Mouse (Mus musculus): ENCODE data around the gene Gm20441. TPM values are rescaled to one million over a fixed set of nuclear protein-coding genes. Genes with fewer than 3 reads are reported as not detected.
A peak's percentile ranks its signal among the peaks of the same experiment; 100 is the strongest.

The Gm20441 gene
- polyA plus RNA-seq, 1 experiment, result not detected

DNA sequence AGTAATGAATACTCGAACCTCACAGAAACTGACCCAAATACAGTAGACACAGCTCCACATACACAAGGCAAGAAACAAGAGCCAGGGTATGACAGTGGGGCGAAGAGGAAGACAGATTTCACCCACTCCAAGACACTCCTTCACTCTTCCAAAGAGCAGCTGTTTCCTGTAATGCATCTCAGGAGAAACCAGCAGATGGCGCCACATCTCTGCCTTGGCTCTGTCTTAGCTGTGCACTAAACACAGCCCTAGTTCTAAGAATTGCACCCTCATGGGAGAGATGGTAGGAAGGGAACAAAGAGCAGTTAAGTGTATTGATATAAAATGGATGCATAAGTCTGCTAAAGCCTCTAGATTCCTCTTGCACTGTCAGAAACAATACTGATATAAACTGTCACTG is 36.7 kb downstream of the Gm20441 start:
- no peak overlapping the region for H3K27ac ChIP-seq (ENCODE audit: insufficient read depth, low read depth, low read length)
- WGBS, result 39% methylated on average over 3 of the region's 3 CpGs
- 0 out of 2 replicates have a peak, but pooled peaks have one; percentile 31 for TF ChIP-seq CTCF (IDR thresholded peaks at IDR 0.05; ENCODE audit: insufficient read depth, low read depth, low read length)
- no peak for TF ChIP-seq POLR2A (IDR thresholded peaks at IDR 0.05; ENCODE audit: insufficient read depth, low read depth, low read length)
- H3K4me3 ChIP-seq (ENCODE audit: insufficient read depth, low read depth, low read length), result no peak overlapping the region
- H3K4me1 ChIP-seq (ENCODE audit: control insufficient read depth, insufficient read depth, low read length), result no peaks in the 10 kb centered on the region

GRCm38 (mm10) chr10:75743369-75743768 is 37.4 kb downstream of the Gm20441 start:
- no peak overlapping the region for H3K4me3 ChIP-seq (ENCODE audit: insufficient read depth, low read depth, low read length)
- TF ChIP-seq POLR2A (IDR thresholded peaks at IDR 0.05; ENCODE audit: insufficient read depth, low read depth, low read length) (no peak), CTCF (IDR thresholded peaks at IDR 0.05; ENCODE audit: insufficient read depth, low read depth, low read length) (no peak)
- no peaks in the 10 kb centered on the region for H3K4me1 ChIP-seq (ENCODE audit: control insufficient read depth, insufficient read depth, low read length)
- WGBS, result 84% methylated on average over 12 of the region's 12 CpGs
- no peak overlapping the region for H3K27ac ChIP-seq (ENCODE audit: insufficient read depth, low read depth, low read length)

DNA sequence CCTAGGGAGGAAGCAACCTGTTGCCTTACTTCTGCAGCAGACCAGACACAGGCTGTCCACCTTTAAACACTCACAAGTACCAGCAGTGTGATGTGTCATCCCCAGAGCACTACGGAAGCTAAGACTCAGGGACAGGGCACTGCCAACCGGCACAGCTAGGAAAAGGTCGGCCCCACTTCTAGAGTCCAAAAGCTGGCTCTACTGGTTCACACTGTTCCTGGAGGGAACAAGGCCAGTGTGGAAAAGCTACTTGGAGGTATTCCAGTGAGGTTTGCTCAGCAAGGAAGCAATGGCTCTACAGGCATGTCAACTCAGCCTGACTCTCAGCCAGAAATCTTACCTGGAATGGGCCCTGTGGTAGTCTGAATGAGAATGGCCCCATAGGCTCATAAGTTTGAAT is 39.9 kb downstream of the Gm20441 start:
- no peak overlapping the region for H3K4me3 ChIP-seq (ENCODE audit: insufficient read depth, low read depth, low read length)
- no peak for TF ChIP-seq CTCF (IDR thresholded peaks at IDR 0.05; ENCODE audit: insufficient read depth, low read depth, low read length)
- no peak for TF ChIP-seq POLR2A (IDR thresholded peaks at IDR 0.05; ENCODE audit: insufficient read depth, low read depth, low read length)
- no peak overlapping the region for H3K27ac ChIP-seq (ENCODE audit: insufficient read depth, low read depth, low read length)
- WGBS, result 88% methylated on average over 3 of the region's 3 CpGs
- peaks cover 2% of the 10 kb centered on the region; the same call in 1 of the 2 replicates for H3K4me1 ChIP-seq (ENCODE audit: control insufficient read depth, insufficient read depth, low read length)

- TF ChIP-seq CTCF (IDR thresholded peaks at IDR 0.05; ENCODE audit: insufficient read depth, low read depth, low read length) (no peak), POLR2A (IDR thresholded peaks at IDR 0.05; ENCODE audit: insufficient read depth, low read depth, low read length) (no peak)
- no peak overlapping the region for H3K4me3 ChIP-seq (ENCODE audit: insufficient read depth, low read depth, low read length)
- WGBS, result 96% methylated on average over 7 of the region's 7 CpGs
These were observed 55.3 kb downstream of the Gm20441 start for GRCm38 (mm10) chr10:75725449-75725848.

More at GRCm38 (mm10) chr10:75725449-75725848, 55.3 kb downstream of the Gm20441 start:
- Histone ChIP-seq H3K4me1 (ENCODE audit: control insufficient read depth, insufficient read depth, low read length) (no peaks in the 10 kb centered on the region), H3K27ac (ENCODE audit: insufficient read depth, low read depth, low read length) (no peak overlapping the region)

Other genes with a start within 250 kb of the Gm20441 start
- not detected in 2 replicates for gene Lrrc75b, start 220.6 kb downstream of the Gm20441 start, polyA plus RNA-seq (2012; ENCODE audit: insufficient read depth, insufficient read length, low replicate concordance, missing spikeins)
- not detected in 2 replicates for gene Ggt1, start 219.3 kb downstream of the Gm20441 start, polyA plus RNA-seq (2012; ENCODE audit: insufficient read depth, insufficient read length, low replicate concordance, missing spikeins)
- not detected in 2 replicates for gene Ggt5, start 191.6 kb downstream of the Gm20441 start, polyA plus RNA-seq (2012; ENCODE audit: insufficient read depth, insufficient read length, low replicate concordance, missing spikeins)
- not detected in 2 replicates for gene Susd2, start 136.9 kb downstream of the Gm20441 start, polyA plus RNA-seq (2012; ENCODE audit: insufficient read depth, insufficient read length, low replicate concordance, missing spikeins)
- not detected in 2 replicates for gene Cabin1, start 16.6 kb downstream of the Gm20441 start, polyA plus RNA-seq (2012; ENCODE audit: insufficient read depth, insufficient read length, low replicate concordance, missing spikeins)
- not detected in 2 replicates for gene Ddt, start 7.5 kb downstream of the Gm20441 start, polyA plus RNA-seq (2012; ENCODE audit: insufficient read depth, insufficient read length, low replicate concordance, missing spikeins)
- gene Gstt3, start 460 bp upstream of the Gm20441 start, polyA plus RNA-seq (2012; ENCODE audit: insufficient read depth, insufficient read length, low replicate concordance, missing spikeins), result not detected in 2 replicates
- gene Gstt1, start 17.6 kb upstream of the Gm20441 start, polyA plus RNA-seq (2012; ENCODE audit: insufficient read depth, insufficient read length, low replicate concordance, missing spikeins), result not detected in 2 replicates
- not detected in 2 replicates for gene Gstt4, start 41.6 kb upstream of the Gm20441 start, polyA plus RNA-seq (2012; ENCODE audit: insufficient read depth, insufficient read length, low replicate concordance, missing spikeins)
- not detected in 2 replicates for gene Gstt2, start 56.5 kb upstream of the Gm20441 start, polyA plus RNA-seq (2012; ENCODE audit: insufficient read depth, insufficient read length, low replicate concordance, missing spikeins)
- not detected in 2 replicates for gene Mif, start 79.3 kb upstream of the Gm20441 start, polyA plus RNA-seq (2012; ENCODE audit: insufficient read depth, insufficient read length, low replicate concordance, missing spikeins)
- not detected in 2 replicates for gene Derl3, start 112.5 kb upstream of the Gm20441 start, polyA plus RNA-seq (2012; ENCODE audit: insufficient read depth, insufficient read length, low replicate concordance, missing spikeins)
- not detected in 2 replicates for gene Smarcb1, start 140.7 kb upstream of the Gm20441 start, polyA plus RNA-seq (2012; ENCODE audit: insufficient read depth, insufficient read length, low replicate concordance, missing spikeins)
- gene Chchd10, start 152.2 kb upstream of the Gm20441 start, polyA plus RNA-seq (2012; ENCODE audit: insufficient read depth, insufficient read length, low replicate concordance, missing spikeins), result not detected in 2 replicates
- gene Mmp11, start 155.5 kb upstream of the Gm20441 start, polyA plus RNA-seq (2012; ENCODE audit: insufficient read depth, insufficient read length, low replicate concordance, missing spikeins), result not detected in 2 replicates
- not detected in 2 replicates for gene Gm867, start 159.7 kb upstream of the Gm20441 start, polyA plus RNA-seq (2012; ENCODE audit: insufficient read depth, insufficient read length, low replicate concordance, missing spikeins)
- not detected in 2 replicates for gene Vpreb3, start 162.1 kb upstream of the Gm20441 start, polyA plus RNA-seq (2012; ENCODE audit: insufficient read depth, insufficient read length, low replicate concordance, missing spikeins)
- gene Gm5134, start 173.6 kb upstream of the Gm20441 start, polyA plus RNA-seq (2012; ENCODE audit: insufficient read depth, insufficient read length, low replicate concordance, missing spikeins), result not detected in 2 replicates

All from olfactory bulb, adult 2 months (tissue).